Mouse (Mus musculus) retina, adult 2 months (tissue): Measurements from ENCODE around the gene Psmd6.
A peak's percentile ranks its signal among the peaks of the same experiment; 100 is the strongest.

Experiments used
- DNase-seq: peaks from one replicate; pipeline ENCODE4 v3.0.0-alpha.2; 2012; ENCODE audit warnings: low read depth, low spot score

Psmd6 gene

GRCm38 (mm10) chr14:14120230-14121096 lies at the start of gene Psmd6:
Gene Psmd6 (minus strand): TSS chr14:14120984.
- peak; percentile 74 for DNase-seq

- DNase-seq, result no peak
Observed at GRCm38 (mm10) chr14:14110710-14111109, 10.1 kb downstream of the Psmd6 start.

GRCm38 (mm10) chr14:14104930-14105318 lies 15.9 kb downstream of the Psmd6 start:
- DNase-seq, result no peak

GRCm38 (mm10) chr14:14104213-14104929 lies 16.4 kb downstream of the Psmd6 start:
- no peak for DNase-seq

DNA sequence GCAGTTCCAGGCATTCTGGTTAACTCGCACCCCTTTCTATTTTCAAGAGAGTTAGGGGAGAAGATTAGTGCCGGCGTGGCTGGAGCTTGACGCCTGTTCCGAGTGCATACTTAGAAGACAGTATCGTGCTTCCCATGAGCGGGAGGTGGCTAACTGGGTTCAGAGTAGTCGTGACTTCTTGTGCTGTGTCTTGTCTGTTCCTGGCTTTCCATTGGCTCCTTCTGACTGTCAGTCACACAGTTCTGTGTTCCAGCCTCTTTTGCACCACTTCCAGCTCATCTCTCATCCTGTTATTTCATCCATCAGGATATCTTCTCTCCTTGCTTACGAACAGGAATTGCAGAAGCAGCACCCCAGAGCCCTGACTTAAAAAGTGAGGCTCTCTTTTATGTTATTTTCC lies 19.5 kb downstream of the Psmd6 start:
- no peak for DNase-seq

GRCm38 (mm10) chr14:14100773-14101280 lies 20.0 kb downstream of the Psmd6 start:
- DNase-seq, result no peak

GRCm38 (mm10) chr14:14098330-14098980 lies 22.3 kb downstream of the Psmd6 start:
- peak; percentile 81 for DNase-seq

DNA sequence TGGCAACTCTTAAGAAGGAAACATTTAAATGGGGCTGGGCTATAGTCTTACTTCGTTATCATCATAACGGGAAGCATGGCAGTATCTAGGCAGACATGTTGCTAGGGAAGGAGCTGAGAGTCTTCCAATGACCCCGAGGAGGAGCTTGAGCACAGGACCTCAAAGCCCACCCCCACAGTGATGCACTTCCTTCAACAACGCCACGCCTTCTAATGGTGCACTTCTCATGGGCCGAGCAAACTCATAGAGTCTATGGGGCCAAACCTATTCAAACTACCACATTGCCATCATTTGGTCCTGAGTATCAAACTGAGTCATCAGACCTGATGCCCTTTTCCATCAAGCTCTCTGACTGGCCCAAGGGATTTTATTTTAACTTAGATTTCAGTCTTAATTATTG lies 30.2 kb downstream of the Psmd6 start:
- DNase-seq, result no peak

DNA sequence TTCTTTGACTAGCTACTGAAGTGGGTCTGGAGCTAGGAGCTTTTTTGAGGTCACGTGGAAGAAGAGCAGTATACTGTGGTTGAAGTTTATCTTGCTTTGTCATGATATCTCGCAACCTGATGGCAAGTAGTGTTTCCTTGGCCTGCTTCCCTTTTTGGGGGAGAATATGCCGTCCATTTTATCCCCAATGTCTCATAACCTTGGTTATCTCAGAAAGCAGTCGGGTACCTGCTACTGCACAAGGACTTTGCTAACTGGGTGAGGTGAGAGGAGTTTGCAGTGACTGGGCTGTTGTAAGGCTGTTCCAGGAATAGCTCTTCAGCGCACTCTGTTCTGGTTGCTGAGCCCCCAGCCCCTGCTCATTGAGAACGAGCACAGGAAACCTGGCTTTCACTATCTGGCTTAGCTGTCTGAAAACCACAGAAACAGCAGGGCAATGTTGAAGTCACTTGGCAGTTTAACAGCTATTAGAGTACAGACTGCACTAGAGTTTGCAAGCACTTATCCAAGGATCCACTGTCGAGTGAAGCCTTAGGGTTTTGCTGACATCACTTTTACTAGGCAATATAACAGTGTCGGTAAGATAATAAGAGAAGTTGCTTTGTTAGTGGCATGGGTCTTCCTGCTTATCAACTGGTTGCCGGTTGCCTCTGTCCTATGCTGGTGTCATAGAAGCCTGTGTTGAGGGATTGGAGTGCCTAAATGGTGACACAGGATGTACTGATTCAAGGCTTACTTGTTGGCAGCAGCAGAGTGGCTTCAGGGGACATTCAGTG lies 32.6 kb downstream of the Psmd6 start:
- no peak for DNase-seq

DNA sequence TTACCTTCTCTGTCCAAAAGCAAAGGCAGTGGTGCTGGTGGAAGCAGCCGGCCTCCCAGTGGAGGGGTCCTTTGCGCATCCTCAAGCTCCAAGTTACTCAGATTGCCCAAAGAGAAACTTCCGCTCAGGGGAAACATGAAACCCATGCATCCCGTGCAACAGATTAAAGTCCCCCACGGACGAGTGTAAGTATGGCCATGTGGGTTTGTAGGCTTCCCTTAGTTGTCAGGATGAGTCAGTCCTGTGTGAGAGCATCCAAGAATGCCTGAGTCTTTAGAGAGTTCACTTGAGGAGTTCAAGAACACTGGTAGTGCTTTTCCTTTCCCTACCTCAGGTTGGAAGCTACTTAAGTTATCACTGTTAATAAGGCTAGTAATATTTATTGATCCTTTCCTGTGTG lies 33.4 kb downstream of the Psmd6 start:
- DNase-seq, result no peak

- DNase-seq, result no peak
Observed at GRCm38 (mm10) chr14:14086711-14087263, 34.0 kb downstream of the Psmd6 start.

DNA sequence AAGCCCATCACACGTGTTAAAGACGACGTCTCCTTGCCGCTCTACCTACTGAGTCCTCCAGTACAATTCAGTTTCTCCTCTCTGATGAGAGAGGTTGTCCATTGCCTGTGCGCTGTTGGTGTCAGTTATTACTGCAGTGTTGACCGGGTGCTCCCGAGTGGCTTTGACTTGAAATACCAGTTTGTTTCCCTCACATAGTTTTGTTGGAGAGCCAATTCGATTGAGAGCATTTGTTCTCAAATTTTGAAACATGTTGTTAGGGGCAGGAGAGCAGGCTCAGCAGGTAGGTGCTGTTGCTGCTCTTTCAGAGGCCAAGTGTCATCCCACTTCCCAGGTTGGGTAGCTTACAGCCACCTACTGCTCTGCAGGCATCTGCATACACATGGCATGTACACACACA lies 37.0 kb downstream of the Psmd6 start:
- no peak for DNase-seq

GRCm38 (mm10) chr14:14080604-14081194 lies 40.1 kb downstream of the Psmd6 start:
- no peak for DNase-seq

GRCm38 (mm10) chr14:14071456-14071855 lies 49.3 kb downstream of the Psmd6 start:
- no peak for DNase-seq

GRCm38 (mm10) chr14:14070541-14071315 lies 50.1 kb downstream of the Psmd6 start:
- no peak for DNase-seq

DNA sequence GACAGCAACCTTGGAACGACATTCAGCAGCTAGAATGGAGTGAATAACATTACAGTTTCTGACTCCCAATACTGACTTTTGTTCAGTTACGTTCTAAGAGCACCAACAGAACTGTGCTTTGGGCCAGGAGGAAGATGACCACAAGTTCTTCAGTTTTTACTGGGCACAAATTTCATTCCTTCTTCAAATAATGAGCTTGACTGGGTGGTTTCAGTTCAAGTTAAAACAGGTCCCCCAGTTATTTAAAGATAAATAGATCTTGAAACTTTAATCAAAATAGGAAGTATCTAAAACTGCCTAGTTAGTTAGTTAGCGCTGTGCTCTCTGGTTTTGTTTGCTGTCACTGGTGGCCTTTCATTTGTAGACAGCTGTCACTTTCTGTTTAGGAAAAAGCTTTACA lies 52.2 kb downstream of the Psmd6 start:
- DNase-seq, result no peak

GRCm38 (mm10) chr14:14067648-14068472 lies 52.9 kb downstream of the Psmd6 start:
- DNase-seq, result peak; percentile 69

DNA sequence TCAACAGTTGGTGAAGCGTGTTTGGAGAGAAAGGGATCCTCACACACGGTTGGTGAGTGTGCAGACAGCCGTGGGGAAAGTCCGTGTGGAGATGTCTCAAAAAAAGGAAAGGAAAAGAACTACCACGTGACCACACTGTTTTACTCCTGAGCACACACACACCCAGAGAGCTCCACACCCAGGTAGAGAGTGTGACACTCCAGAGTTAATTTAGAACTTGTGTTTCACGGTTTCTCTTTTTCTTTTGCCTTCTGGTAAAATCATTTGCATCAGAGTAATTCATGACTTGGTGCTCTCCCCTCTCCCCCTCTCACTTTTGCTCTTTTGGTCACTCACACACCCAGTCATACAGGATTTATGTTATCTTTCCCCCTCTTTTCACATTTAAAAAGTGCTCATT lies 54.5 kb downstream of the Psmd6 start:
- DNase-seq, result no peak

DNA sequence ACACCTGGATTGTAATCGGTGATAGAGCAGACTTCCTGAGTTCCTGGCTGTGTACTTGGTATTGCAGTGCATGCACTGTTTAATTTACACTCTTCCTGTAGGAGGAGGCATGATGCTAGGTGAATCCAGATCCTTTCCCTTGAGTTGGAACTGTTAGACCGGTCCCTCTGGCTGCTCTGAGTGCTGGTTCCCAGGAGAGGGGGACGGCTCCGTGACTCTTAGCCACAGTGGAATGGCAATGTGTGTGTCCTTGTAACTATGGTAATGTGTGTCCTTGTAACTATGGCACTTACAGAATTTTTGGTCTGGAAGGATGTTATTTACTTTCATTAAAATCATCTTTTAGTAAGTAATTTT lies 55.7 kb downstream of the Psmd6 start:
- no peak for DNase-seq
